Mouse (Mus musculus): ENCODE results near the gene Glb1l. TPM values are rescaled to one million over a fixed set of nuclear protein-coding genes. Genes with fewer than 3 reads are reported as not detected.

Glb1l gene
- polyA plus RNA-seq, 1 experiment from 2014 or later: 47.4 TPM

DNA sequence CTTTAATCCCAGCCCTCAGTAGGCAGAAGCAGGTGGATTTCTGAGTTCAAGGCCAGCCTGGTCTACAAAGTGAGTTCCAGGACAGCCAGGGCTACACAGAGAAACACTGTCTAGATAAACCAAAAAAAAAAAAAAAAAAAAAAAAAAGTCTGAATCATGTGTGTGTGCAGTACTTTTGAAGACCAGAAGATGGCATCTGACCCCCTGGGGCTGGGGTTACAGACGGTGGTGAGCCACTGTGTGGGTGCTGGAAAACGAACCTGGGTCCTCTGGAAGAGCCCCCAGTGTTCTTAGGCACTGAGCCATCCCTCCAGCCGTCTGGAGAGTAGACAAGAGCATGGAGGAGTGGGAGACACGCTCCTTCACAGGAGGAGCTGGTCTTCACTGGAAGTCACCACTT, 28.5 kb downstream of the Glb1l start:
- Histone ChIP-seq H3K27ac (no peak overlapping the region), H3K9ac (ENCODE audit: low read depth, low read length) (no peak overlapping the region), H3K4me3 (replicated peaks; ENCODE audit: low read depth, low read length) (no peak overlapping the region), H3K4me2 (ENCODE audit: low read length) (no peak overlapping the region), H3K4me1 (replicated peaks; ENCODE audit: insufficient read depth, low read length) (peaks cover 6% of the 10 kb centered on the region), H3K9me3 (replicated peaks; ENCODE audit: low read length) (no peaks in the 10 kb centered on the region), H3K27me3 (ENCODE audit: insufficient read depth, low read length) (no peaks in the 10 kb centered on the region), H3K36me3 (ENCODE audit: insufficient read depth, low read length) (peaks cover 42% of the 10 kb centered on the region)
- ATAC-seq (replicated peaks; ENCODE audit: low FRiP score, low read depth): no peak
- WGBS: 76% methylated on average over 4 of the region's 4 CpGs
- no peak for DNase-seq (ENCODE audit: low spot score)
- peak; percentile 25; the same call in 1 of the 2 replicates for TF ChIP-seq CTCF (IDR thresholded peaks at IDR 0.05; ENCODE audit: low read depth)

- no peak for TF ChIP-seq CTCF (IDR thresholded peaks at IDR 0.05; ENCODE audit: low read depth)
- Histone ChIP-seq H3K4me1 (replicated peaks; ENCODE audit: insufficient read depth, low read length) (peaks cover 6% of the 10 kb centered on the region), H3K27me3 (ENCODE audit: insufficient read depth, low read length) (no peaks in the 10 kb centered on the region), H3K9me3 (replicated peaks; ENCODE audit: low read length) (no peaks in the 10 kb centered on the region), H3K4me2 (ENCODE audit: low read length) (no peak overlapping the region), H3K9ac (ENCODE audit: low read depth, low read length) (no peak overlapping the region), H3K27ac (no peak overlapping the region), H3K36me3 (ENCODE audit: insufficient read depth, low read length) (peaks cover 38% of the 10 kb centered on the region), H3K4me3 (replicated peaks; ENCODE audit: low read depth, low read length) (no peak overlapping the region)
- ATAC-seq (replicated peaks; ENCODE audit: low FRiP score, low read depth) (no peak), DNase-seq (ENCODE audit: low spot score) (no peak)
- 84% methylated on average over 4 of the region's 4 CpGs for WGBS
These were observed 29.2 kb downstream of the Glb1l start for GRCm38 (mm10) chr1:75181377-75181870.

DNA sequence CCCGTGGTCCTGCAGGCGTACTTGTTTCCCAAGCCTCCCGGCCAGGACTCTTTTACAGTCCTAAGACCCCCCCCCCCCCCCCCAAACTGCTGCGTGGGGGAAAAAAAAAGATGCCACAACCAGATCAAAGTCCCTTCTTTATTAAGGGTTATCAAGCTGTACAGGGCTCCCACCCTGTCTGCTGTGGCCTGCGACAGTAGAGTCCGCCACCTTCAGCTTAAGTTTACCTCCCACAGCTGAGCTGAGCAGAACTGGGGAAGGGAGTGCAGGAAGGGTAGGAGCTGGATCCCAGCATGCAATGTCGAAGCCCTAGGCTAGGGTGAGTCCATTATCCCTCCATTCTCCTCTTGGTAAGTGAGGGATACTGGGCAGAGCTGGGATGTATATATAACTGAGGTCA, 29.9 kb downstream of the Glb1l start:
- WGBS: 25% methylated on average over 7 of the region's 7 CpGs
- H3K9ac ChIP-seq (ENCODE audit: low read depth, low read length): peak overlapping the region; percentile 37; the same call in 1 of the 2 replicates
- TF ChIP-seq CTCF (IDR thresholded peaks at IDR 0.05; ENCODE audit: low read depth): no peak
- H3K27ac ChIP-seq: peak overlapping the region; percentile 31; the same call in 1 of the 2 replicates
- no peak for DNase-seq (ENCODE audit: low spot score)
- peaks cover 6% of the 10 kb centered on the region for H3K4me1 ChIP-seq (replicated peaks; ENCODE audit: insufficient read depth, low read length)
- ATAC-seq (replicated peaks; ENCODE audit: low FRiP score, low read depth): no peak; the same call in 1 of the 2 replicates
- H3K4me3 ChIP-seq (replicated peaks; ENCODE audit: low read depth, low read length): peak overlapping the region; percentile 53; the same call in 1 of the 2 replicates
- H3K36me3 ChIP-seq (ENCODE audit: insufficient read depth, low read length): peaks cover 33% of the 10 kb centered on the region
- H3K9me3 ChIP-seq (replicated peaks; ENCODE audit: low read length): no peaks in the 10 kb centered on the region
- peak overlapping the region; percentile 96; the same call in 1 of the 2 replicates for H3K4me2 ChIP-seq (ENCODE audit: low read length)
- no peaks in the 10 kb centered on the region for H3K27me3 ChIP-seq (ENCODE audit: insufficient read depth, low read length)

- H3K4me3 ChIP-seq (replicated peaks; ENCODE audit: low read depth, low read length): peak within 1 kb of the TSS; percentile 53
- ATAC-seq (replicated peaks; ENCODE audit: low FRiP score, low read depth): peak; percentile 89
These were observed 30.5 kb downstream of the Glb1l start, which contains the start of gene Abcb6 for GRCm38 (mm10) chr1:75180105-75180590. Gene Abcb6 (minus strand): TSS chr1:75180392.

DNA sequence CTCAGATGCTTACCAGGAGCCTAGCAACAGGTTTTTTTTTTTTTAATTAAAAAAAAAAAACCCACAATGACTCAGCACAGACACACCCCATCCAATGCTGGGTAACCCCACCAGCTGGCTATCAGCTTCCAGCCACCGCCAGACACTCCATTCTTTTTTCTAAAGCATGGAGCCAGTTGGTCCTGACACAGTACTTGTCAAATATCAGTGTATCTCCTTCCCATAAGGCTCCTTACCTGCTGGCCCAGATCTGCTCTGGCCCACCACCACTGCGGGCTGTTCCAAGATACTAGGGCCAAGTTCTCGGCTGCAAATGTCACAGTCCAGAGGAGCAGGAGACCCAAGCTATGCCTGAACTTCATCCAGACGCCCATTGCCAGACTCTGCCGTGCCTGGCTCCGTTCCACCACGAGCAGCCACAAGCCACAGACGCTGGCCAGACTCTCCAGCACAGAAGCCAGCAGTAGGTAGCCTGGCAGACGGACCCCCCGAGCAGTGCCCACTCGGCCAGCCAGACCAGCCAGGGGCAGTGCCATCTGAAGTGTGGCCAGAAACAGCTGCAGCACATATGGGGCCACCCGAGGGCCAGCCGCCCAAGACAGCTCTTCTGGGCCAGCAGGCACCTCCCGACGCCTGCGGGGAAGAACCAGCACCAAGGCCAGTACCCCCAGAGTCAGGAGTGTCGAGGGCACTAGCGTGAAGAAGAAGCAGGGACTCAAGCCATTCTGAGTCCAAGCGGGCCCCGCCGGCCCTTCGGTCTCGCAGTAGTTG, 31.1 kb downstream of the Glb1l start:
- 6% methylated on average over 23 of the region's 23 CpGs for WGBS
- Histone ChIP-seq H3K27ac (no peak overlapping the region; the same call in 1 of the 2 replicates), H3K36me3 (ENCODE audit: insufficient read depth, low read length) (peaks cover 27% of the 10 kb centered on the region), H3K27me3 (ENCODE audit: insufficient read depth, low read length) (no peaks in the 10 kb centered on the region), H3K9me3 (replicated peaks; ENCODE audit: low read length) (no peaks in the 10 kb centered on the region), H3K4me1 (replicated peaks; ENCODE audit: insufficient read depth, low read length) (peaks cover 6% of the 10 kb centered on the region), H3K4me3 (replicated peaks; ENCODE audit: low read depth, low read length) (peak overlapping the region; percentile 53), H3K9ac (ENCODE audit: low read depth, low read length) (peak overlapping the region; percentile 66), H3K4me2 (ENCODE audit: low read length) (peak overlapping the region; percentile 96)
- no peak for TF ChIP-seq CTCF (IDR thresholded peaks at IDR 0.05; ENCODE audit: low read depth)
- ATAC-seq (replicated peaks; ENCODE audit: low FRiP score, low read depth) (no peak; the same call in none of the 2 replicates), DNase-seq (ENCODE audit: low spot score) (no peak)

More at GRCm38 (mm10) chr1:75180105-75180590, 30.5 kb downstream of the Glb1l start, which contains the start of gene Abcb6:
- Histone ChIP-seq H3K9ac (ENCODE audit: low read depth, low read length) (peak within 1 kb of the TSS; percentile 66), H3K9me3 (replicated peaks; ENCODE audit: low read length) (no peaks in the 10 kb centered on the region), H3K27me3 (ENCODE audit: insufficient read depth, low read length) (no peaks in the 10 kb centered on the region), H3K4me1 (replicated peaks; ENCODE audit: insufficient read depth, low read length) (peaks cover 6% of the 10 kb centered on the region), H3K27ac (peak within 1 kb of the TSS; percentile 31), H3K4me2 (ENCODE audit: low read length) (peak within 1 kb of the TSS; percentile 96), H3K36me3 (ENCODE audit: insufficient read depth, low read length) (peaks cover 32% of the 10 kb centered on the region)
- peak; percentile 97 for DNase-seq (ENCODE audit: low spot score)
- WGBS: under 1% methylated on average over 31 of the region's 31 CpGs
- no peak for TF ChIP-seq CTCF (IDR thresholded peaks at IDR 0.05; ENCODE audit: low read depth)
